Mouse (Mus musculus): ENCODE results near the gene Nfatc3.

DNA sequence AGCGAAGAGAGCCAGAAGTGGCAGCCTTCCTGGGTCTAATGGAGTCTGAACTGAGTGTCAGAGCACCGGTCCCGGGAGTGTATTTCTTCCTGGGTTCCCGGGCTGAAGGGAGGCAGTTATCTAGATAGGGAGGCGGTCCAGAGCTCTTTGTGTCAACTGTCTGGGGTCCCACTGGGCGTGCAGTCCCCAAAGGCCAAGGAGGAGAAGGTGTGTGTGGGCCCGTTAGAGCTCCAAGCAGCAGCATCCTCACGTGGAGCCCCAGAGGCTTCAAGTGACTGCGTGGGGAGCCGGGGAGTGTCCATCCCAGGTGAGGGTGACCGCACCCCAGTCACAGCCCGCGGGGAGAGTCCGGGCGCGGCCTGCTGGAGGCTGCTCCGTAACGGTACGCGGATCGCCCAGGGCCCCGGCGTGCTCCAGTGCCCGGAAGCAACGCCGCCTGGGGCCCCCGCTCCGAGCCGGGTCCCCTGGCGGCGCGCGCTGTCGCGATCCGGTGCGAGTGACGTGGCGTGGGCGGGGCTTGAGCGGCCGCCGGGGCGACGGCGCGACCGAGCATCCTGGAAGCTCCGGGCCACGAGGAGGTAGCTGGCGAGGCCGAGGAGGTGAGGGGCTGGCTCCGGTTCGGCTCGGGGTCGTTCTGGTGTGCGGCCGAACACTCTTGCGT is 109.8 kb downstream of the Nfatc3 start, which contains the start of gene Slc7a6:
- TF ChIP-seq CTCF (IDR thresholded peaks at IDR 0.05; ENCODE audit: low read depth, low read length), result no peak
- no peak for TF ChIP-seq POLR2A (IDR thresholded peaks at IDR 0.05; ENCODE audit: borderline replicate concordance, low read depth, low read length)

All from bone marrow macrophage, adult 2 months (primary cell).